Mouse (Mus musculus): ENCODE results near the gene Slc4a4.

The Slc4a4 gene

GRCm38 (mm10) chr5:89190063-89190462 lies 303.4 kb downstream of the Slc4a4 start:
- CTCF ChIA-PET = interaction anchor here (0.7 kb wide), 1 partner anchor 18 kb away, joined by 4 read pairs; no protein-coding TSS in a partner anchor

DNA sequence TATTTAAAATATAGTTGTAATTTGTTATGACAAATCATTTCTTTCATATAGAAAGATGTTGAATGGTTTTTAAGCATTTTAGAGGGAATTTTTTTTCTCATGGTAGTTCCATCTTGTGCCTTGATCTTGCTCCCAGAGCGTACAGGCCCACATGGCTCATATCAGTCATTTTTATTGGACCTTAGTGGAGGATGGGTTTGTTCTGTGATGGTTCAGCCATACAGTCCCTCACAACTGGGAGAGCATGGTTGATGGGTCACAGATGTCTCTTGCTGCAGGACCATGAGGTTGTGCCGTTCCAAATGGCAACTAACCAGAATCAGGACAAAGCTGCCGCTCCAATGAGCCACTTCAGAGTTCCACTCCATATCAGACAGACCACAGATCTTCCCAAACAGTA lies 308.0 kb downstream of the Slc4a4 start:
- CTCF ChIA-PET = no interaction called here

GRCm38 (mm10) chr5:89198501-89198900 lies 311.9 kb downstream of the Slc4a4 start:
- CTCF ChIA-PET = no interaction called here

DNA sequence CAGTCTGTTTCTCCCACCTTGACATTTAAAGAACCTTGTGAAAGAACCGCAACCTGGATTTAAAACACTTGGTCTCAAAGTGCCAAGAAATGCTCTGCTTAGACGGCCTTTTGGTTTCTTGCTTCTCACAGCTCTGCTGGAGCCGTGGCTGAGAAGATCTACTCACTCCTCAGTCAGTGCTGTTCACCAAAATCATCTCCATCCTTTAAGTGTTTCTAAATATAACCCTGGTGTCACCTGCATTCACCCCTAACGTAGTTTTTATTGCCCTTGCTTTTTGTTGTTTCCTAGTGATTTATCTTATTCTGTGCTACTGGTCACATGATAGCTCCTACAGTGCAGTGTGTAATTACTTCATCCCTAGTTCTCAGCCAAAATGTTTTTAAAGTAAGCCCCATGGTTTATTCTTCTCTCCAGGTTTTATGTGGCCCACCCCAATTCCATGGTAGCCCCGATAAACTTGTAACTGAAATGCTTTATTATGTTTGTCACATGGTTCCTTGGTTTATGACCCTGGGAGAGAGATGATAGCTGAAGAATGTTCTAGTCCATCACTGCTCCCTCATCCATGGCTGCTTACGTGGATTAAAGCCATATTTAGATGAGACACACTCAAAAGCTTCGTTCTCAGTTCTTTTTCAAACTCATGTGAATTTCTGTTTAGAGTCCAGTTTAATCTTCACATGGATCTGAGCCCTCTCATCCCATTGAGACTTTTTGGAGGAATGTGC lies 323.5 kb downstream of the Slc4a4 start:
- CTCF ChIA-PET = no interaction called here

GRCm38 (mm10) chr5:89211057-89211456 lies 324.4 kb downstream of the Slc4a4 start:
- CTCF ChIA-PET = no interaction called here

DNA sequence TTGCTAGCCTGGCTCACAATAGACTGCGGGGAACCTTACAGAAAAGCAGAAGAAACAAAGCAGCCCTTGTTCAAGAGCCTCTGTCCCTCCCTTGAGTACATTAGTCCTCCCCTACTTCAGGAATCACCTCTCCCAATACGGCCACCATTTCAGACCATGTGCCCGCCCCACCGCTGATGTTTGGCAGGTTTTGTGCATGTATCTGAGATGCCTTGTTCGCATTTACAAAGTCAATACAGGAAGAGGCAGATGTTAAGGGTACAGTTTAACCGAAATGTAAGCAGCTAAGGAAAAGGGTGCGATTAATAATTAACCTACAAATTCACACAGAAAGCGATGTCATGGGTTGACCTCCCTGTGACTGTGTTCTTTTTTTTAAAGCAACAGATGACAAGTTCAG lies 331.6 kb downstream of the Slc4a4 start:
- CTCF ChIA-PET = no interaction called here

- CTCF ChIA-PET = no interaction called here
Observed at GRCm38 (mm10) chr5:89218709-89219108, 332.1 kb downstream of the Slc4a4 start.

- CTCF ChIA-PET = no interaction called here
Observed at GRCm38 (mm10) chr5:89221658-89222057, 335.0 kb downstream of the Slc4a4 start.

- CTCF ChIA-PET = no interaction called here
Observed at GRCm38 (mm10) chr5:89223061-89223740, 336.6 kb downstream of the Slc4a4 start.

DNA sequence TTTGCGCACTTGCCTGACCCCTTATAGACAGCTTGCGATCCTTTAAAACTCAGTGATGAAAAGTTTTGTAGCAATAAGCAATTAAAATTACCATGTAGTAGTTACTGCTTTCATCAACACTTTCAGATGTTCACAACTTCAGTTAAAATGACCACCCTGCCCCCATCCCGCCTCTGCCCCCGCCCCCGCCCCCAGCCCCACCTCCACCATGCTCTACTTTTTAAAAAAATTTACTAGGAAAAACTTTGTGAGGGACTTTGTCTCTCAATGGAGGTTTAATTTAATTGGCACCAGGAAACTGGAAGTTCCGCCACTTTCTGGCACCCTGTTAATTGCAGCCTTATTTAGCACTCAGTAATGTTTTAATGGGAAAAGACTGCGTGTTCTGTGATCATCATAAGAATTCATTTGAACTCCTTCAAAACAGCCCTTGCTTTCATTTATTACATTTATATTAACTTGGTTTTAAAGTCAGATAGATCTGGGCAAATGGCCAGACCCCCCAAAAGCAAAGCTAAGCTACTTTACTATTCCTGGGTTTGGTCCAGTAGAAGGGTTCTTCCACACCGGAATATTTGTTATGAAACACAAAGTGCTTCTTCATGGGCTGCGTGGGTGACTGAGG lies 337.2 kb downstream of the Slc4a4 start:
- CTCF ChIA-PET = interaction anchor here (0.7 kb wide), 1 partner anchor 130 kb away, joined by 6 read pairs; no protein-coding TSS in a partner anchor

GRCm38 (mm10) chr5:89227948-89228347 lies 341.3 kb downstream of the Slc4a4 start:
- CTCF ChIA-PET = no interaction called here

DNA sequence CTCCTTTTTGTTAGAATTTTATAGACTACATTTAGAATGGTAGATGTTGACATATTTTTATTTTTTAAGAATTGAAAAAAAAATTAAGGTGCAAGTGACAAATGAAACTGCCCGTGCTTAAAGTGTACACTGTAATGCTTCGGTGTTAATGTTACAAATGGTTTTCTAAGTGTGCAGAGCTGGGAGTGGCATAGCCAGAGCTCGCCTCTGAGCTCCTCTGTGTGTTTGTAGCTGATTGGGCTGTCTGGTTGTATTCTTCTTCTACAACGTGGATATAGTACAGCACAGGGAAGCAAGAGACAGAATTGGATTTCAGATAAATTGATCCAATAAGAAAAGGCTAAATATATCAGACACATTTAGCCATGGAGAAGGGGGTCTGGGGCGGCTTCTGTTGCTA lies 343.0 kb downstream of the Slc4a4 start:
- CTCF ChIA-PET = interaction anchor here (0.6 kb wide), 1 partner anchor 28 kb away, joined by 9 read pairs; no protein-coding TSS in a partner anchor

- CTCF ChIA-PET = no interaction called here
Observed at GRCm38 (mm10) chr5:89232313-89232712, 345.7 kb downstream of the Slc4a4 start.

DNA sequence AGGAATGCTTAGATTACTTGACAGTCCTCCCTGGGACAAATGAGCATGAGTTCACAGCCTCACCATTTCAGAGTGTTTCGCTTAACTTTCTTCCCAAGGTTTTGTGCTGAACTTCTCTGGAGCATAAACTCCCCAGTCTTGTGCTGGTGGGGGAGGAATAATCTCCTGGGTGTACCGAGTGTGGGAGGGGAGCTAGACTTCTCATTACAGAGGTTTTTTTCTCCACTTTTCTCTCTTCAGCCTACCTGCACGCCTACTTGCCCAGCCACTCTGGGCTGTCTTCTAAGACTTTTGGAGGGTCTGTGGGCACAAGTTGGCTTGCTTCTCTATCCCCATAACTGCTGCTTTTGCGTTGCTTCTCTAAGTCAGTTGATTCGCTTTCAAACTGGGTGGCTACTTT lies 365.2 kb downstream of the Slc4a4 start:
- CTCF ChIA-PET = no interaction called here

GRCm38 (mm10) chr5:89259804-89260492 lies 373.3 kb downstream of the Slc4a4 start:
- CTCF ChIA-PET = no interaction called here

DNA sequence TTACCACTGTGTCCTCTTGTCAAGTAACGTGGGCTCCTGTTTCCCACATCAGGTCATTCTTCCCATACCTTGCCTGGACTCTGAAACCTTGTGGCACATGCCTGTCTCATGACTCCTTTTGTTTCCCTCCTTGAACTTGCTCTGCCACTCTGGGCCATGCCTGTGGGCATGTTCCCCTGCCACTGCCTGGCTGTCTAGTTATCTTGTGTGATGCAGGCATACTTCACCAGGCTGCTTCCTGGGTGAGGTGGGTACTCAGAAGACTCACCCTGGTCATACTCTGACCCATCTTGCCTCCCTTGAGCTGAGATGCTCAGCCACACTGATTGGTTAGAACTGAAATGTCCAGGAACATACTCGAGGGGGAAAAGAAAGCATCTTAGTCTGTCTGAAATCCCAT lies 390.4 kb downstream of the Slc4a4 start:
- CTCF ChIA-PET = no interaction called here

- CTCF ChIA-PET = no interaction called here
Observed at GRCm38 (mm10) chr5:89277616-89278015, 391.0 kb downstream of the Slc4a4 start.

- CTCF ChIA-PET = no interaction called here
Observed at GRCm38 (mm10) chr5:89278309-89278708, 391.7 kb downstream of the Slc4a4 start.

DNA sequence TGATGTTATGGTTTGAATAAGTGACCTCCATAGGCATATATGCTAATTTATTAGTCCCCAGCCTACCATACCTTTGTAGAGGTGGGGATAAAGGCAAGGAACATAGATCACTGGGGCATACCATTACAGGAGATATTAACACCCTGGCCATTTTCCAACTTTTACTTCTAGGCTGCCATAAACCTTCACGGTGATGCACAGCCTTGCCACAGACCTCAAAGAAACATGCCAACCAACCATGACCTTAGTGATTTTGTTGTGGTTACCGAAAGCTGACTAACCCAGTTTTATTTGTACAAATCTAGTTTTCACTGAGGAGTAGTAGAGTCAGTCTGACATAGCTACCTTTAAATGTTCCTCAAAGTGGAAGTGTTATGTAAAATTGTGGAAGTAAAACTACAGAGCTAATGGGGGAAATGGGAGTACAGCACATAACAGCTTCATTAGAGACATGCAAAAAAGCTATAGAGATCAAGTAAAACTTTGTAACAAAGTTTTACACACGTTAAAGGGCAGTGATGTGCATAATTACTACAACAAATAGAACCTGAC lies 393.8 kb downstream of the Slc4a4 start:
- CTCF ChIA-PET = no interaction called here

All from spleen, embryonic (tissue).